Mouse (Mus musculus): ENCODE measurements around the gene Ces1b.

- TF ChIP-seq POLR2A (IDR thresholded peaks at IDR 0.05; ENCODE audit: borderline replicate concordance, insufficient read depth, low read length) (no peak), CTCF (IDR thresholded peaks at IDR 0.05; ENCODE audit: borderline replicate concordance, insufficient read depth, low read depth, low read length) (no peak)
These were observed 46.7 kb upstream of the Ces1b start for GRCm38 (mm10) chr8:93126476-93126875.
